ENCODE assay signal across 13 mouse cellular contexts in the genomic region with DNA sequence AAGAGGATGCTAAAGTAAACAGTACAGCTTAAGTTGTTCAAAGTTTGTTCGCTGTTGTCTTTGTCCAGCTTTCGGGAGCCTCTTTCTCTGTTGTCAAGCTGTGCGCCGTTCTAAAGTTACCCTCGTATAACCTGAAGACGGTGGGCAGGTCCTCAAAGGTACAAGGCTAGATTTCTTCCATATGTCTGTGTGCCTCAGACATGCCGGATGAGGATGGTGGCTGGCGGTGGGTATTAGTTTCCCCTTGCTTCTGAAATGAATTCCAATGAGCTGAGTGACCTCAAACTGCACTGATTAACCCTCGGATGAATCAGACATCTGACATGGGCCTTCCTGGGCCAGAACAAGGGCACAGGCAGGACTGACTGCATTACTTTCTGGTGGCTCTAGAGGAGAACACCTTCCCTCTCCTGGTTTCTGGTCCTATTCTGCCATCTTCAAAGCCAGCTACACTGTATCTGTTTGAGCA.
DNase-seq lines count a peak whose midpoint lies in the region; ATAC-seq and TF ChIP-seq lines count a peak whose summit lies in the region.
"Had no signal": no experiment of that assay in that cellular context is flagged by ENCODE, and none has a peak within 500 bp of the region (broad histone marks: within the 10 kb centered on the region; RNA-seq: fewer than 3 reads in every experiment).

No protein-coding gene starts in this region.

- TF ChIP-seq EP300 in stomach, postnatal 0 days (optimal IDR thresholded peaks at IDR 0.05) = no peak

- WGBS in midbrain, embryonic 12.5 days = 21% methylated on average over 9 of the region's 9 CpGs
- WGBS in midbrain, postnatal 0 days = 44% methylated on average over 9 of the region's 9 CpGs
- 33% methylated on average over 9 of the region's 9 CpGs for WGBS in forebrain, embryonic 14.5 days
- WGBS in stomach, postnatal 0 days = 50% methylated on average over 9 of the region's 9 CpGs

- no peak for DNase-seq in gastrocnemius, adult 2 months
- no peak for DNase-seq in gastrocnemius, postnatal 36 days
- no peak for DNase-seq in midbrain, postnatal 0 days (ENCODE audit: low spot score)
- DNase-seq in forebrain, embryonic 14.5 days (ENCODE audit: low spot score) = no peak
- DNase-seq in stomach, postnatal 0 days (ENCODE audit: low spot score) = no peak
- DNase-seq in ovary, postnatal 10 days (ENCODE audit: low spot score) = no peak
- DNase-seq: cerebellum, adult 9-10 months; gastrocnemius, postnatal 14 days had no signal

- H3K4me2 ChIP-seq in midbrain, embryonic 12.5 days (replicated peaks) = peak overlapping the region; percentile 39; the same call in 1 of the 2 replicates
- no peak overlapping the region for H3K4me2 ChIP-seq in midbrain, postnatal 0 days (ENCODE audit: low read depth, low read length, poor library complexity, severe bottlenecking)
- peak overlapping the region; percentile 43 for H3K4me2 ChIP-seq in forebrain, embryonic 14.5 days (ENCODE audit: low read length)
- no peak overlapping the region for H3K4me2 ChIP-seq in stomach, postnatal 0 days (replicated peaks; ENCODE audit: low read depth)
- H3K4me2 ChIP-seq: heart, embryonic 15.5 days; lung, embryonic 15.5 days had no signal

- H3K9ac ChIP-seq in midbrain, embryonic 12.5 days (replicated peaks) = peak overlapping the region; percentile 29; the same call in 1 of the 2 replicates
- no peak overlapping the region for H3K9ac ChIP-seq in midbrain, postnatal 0 days (replicated peaks; ENCODE audit: low read length, poor library complexity, severe bottlenecking)
- H3K9ac ChIP-seq in forebrain, embryonic 14.5 days (ENCODE audit: low read length) = peak overlapping the region; percentile 26
- no peak overlapping the region for H3K9ac ChIP-seq in stomach, postnatal 0 days (ENCODE audit: low read length)
- H3K9ac ChIP-seq: heart, embryonic 15.5 days; lung, embryonic 15.5 days had no signal

- no peak overlapping the region for H3K4me3 ChIP-seq in gastrocnemius, adult 2 months
- no peak overlapping the region for H3K4me3 ChIP-seq in midbrain, embryonic 12.5 days
- H3K4me3 ChIP-seq in midbrain, postnatal 0 days (ENCODE audit: low read depth, low read length) = no peak overlapping the region
- no peak overlapping the region for H3K4me3 ChIP-seq in forebrain, embryonic 14.5 days (ENCODE audit: low read depth, low read length)
- H3K4me3 ChIP-seq in stomach, postnatal 0 days (ENCODE audit: low read depth, low read length) = no peak overlapping the region
- H3K4me3 ChIP-seq: erythroblast, embryonic 14.5 days; heart, embryonic 15.5 days; lung, embryonic 15.5 days had no signal

- TF ChIP-seq CTCF in gastrocnemius, adult 2 months (IDR thresholded peaks at IDR 0.05) = no peak
- TF ChIP-seq CTCF in midbrain, postnatal 0 days (IDR thresholded peaks at IDR 0.05) = no peak
- no peak for TF ChIP-seq CTCF in stomach, postnatal 0 days (IDR thresholded peaks at IDR 0.05; ENCODE audit: low read depth)

- ATAC-seq in midbrain, embryonic 12.5 days (ENCODE audit: low FRiP score, low read depth) = no peak
- no peak for ATAC-seq in midbrain, postnatal 0 days (ENCODE audit: low FRiP score)
- ATAC-seq in forebrain, embryonic 14.5 days = no peak
- ATAC-seq in stomach, postnatal 0 days (ENCODE audit: low FRiP score, low TSS enrichment) = no peak
- ATAC-seq in erythroid progenitor cell, adult 5-6 weeks (replicated peaks; ENCODE audit: low FRiP score, poor library complexity, severe bottlenecking) = no peak

- no peaks in the 10 kb centered on the region for H3K27me3 ChIP-seq in midbrain, embryonic 12.5 days
- H3K27me3 ChIP-seq in midbrain, postnatal 0 days (ENCODE audit: insufficient read depth, low read length) = no peaks in the 10 kb centered on the region
- no peaks in the 10 kb centered on the region for H3K27me3 ChIP-seq in forebrain, embryonic 14.5 days (replicated peaks; ENCODE audit: control insufficient read depth, insufficient read depth, low read length)
- H3K27me3 ChIP-seq in stomach, postnatal 0 days (ENCODE audit: control insufficient read depth, insufficient read depth, low read length) = no peaks in the 10 kb centered on the region
- H3K27me3 ChIP-seq: heart, embryonic 15.5 days; lung, embryonic 15.5 days had no signal

- H3K36me3 ChIP-seq in midbrain, embryonic 12.5 days = no peaks in the 10 kb centered on the region
- no peaks in the 10 kb centered on the region for H3K36me3 ChIP-seq in midbrain, postnatal 0 days (ENCODE audit: insufficient read depth, low read length)
- H3K36me3 ChIP-seq in forebrain, embryonic 14.5 days (ENCODE audit: control insufficient read depth, insufficient read depth, low read length) = no peaks in the 10 kb centered on the region
- H3K36me3 ChIP-seq in stomach, postnatal 0 days (ENCODE audit: control insufficient read depth, insufficient read depth, low read length) = no peaks in the 10 kb centered on the region
- H3K36me3 ChIP-seq: heart, embryonic 15.5 days; lung, embryonic 15.5 days had no signal

- H3K9me3 ChIP-seq in midbrain, embryonic 12.5 days = no peaks in the 10 kb centered on the region
- H3K9me3 ChIP-seq in midbrain, postnatal 0 days (ENCODE audit: low read length) = no peaks in the 10 kb centered on the region
- H3K9me3 ChIP-seq in forebrain, embryonic 14.5 days (replicated peaks; ENCODE audit: control insufficient read depth, low read length) = no peaks in the 10 kb centered on the region
- H3K9me3 ChIP-seq in stomach, postnatal 0 days (ENCODE audit: control insufficient read depth, low read length) = no peaks in the 10 kb centered on the region
- H3K9me3 ChIP-seq: heart, embryonic 15.5 days; lung, embryonic 15.5 days had no signal

- H3K4me1 ChIP-seq in midbrain, embryonic 12.5 days = peaks cover 34% of the 10 kb centered on the region
- peaks cover 3% of the 10 kb centered on the region; the same call in 1 of the 2 replicates for H3K4me1 ChIP-seq in midbrain, postnatal 0 days (ENCODE audit: insufficient read depth, low read length)
- peaks cover 33% of the 10 kb centered on the region for H3K4me1 ChIP-seq in forebrain, embryonic 14.5 days (ENCODE audit: control insufficient read depth, insufficient read depth, low read length)
- H3K4me1 ChIP-seq in stomach, postnatal 0 days (replicated peaks; ENCODE audit: control insufficient read depth, insufficient read depth) = no peaks in the 10 kb centered on the region

- peak overlapping the region; percentile 2; the same call in 1 of the 2 replicates for H3K27ac ChIP-seq in gastrocnemius, adult 2 months
- 0 out of 2 replicates have a peak overlapping the region, but pooled peaks have one; percentile 36 for H3K27ac ChIP-seq in midbrain, embryonic 12.5 days (replicated peaks)
- H3K27ac ChIP-seq in midbrain, postnatal 0 days (ENCODE audit: low read depth, low read length) = no peak overlapping the region
- 0 out of 2 replicates have a peak overlapping the region, but pooled peaks have one; percentile 14 for H3K27ac ChIP-seq in forebrain, embryonic 14.5 days (ENCODE audit: low read depth, low read length)
- H3K27ac ChIP-seq in stomach, postnatal 0 days (replicated peaks) = peak overlapping the region; percentile 61
- H3K27ac ChIP-seq: heart, embryonic 15.5 days had no signal

- intact Hi-C loops in gastrocnemius, adult 2 months (cut with DNase I) = no loop called here
- intact Hi-C loops in gastrocnemius, postnatal 36 days (cut with DNase I) = no loop called here

Comparison
In these comparisons a context has a peak if more than half of its experiments do, and no peak if none do; other contexts are left out.
1. H3K4me2 ChIP-seq: peak in midbrain, embryonic 12.5 days (single experiment) and forebrain, embryonic 14.5 days (single experiment); none in midbrain, postnatal 0 days (single experiment) and stomach, postnatal 0 days (single experiment).
2. H3K9ac ChIP-seq: peak in midbrain, embryonic 12.5 days (single experiment) and forebrain, embryonic 14.5 days (single experiment); none in midbrain, postnatal 0 days (single experiment) and stomach, postnatal 0 days (single experiment).